Mouse (Mus musculus) neural tube, embryonic 14.5 days (tissue): Measurements from ENCODE around the gene Mia. TPM values are rescaled to one million over a fixed set of nuclear protein-coding genes. Genes with fewer than 3 reads are reported as not detected.
A peak's percentile ranks its signal among the peaks of the same experiment; 100 is the strongest.

Experiments used
- ATAC-seq: fragments of 200-750 bp; cut with Nextera tagmentation; 2 replicates; pipeline ENCODE4 v1.8.0; 2017; ENCODE audit warnings: low read depth, mild to moderate bottlenecking, moderate TSS enrichment, moderate library complexity
- H3K27ac ChIP-seq: fragments of 300-500 bp; sonication (generic); 2 replicates; pipeline ENCODE4 v1.5.1; 2014; ENCODE audit warnings: low read depth, mild to moderate bottlenecking, control low read depth, low read length, moderate library complexity, mixed read lengths
- H3K27me3 ChIP-seq: fragments of 300-500 bp; sonication (generic); 2 replicates; pipeline ENCODE4 v1.6.1; 2014; ENCODE audit warnings: low read length; ENCODE audit not compliant: control insufficient read depth, insufficient read depth
- H3K36me3 ChIP-seq: fragments of 300-500 bp; sonication (generic); 2 replicates; pipeline ENCODE4 v1.6.1; 2014; ENCODE audit warnings: low read length, mixed read lengths; ENCODE audit not compliant: control insufficient read depth, insufficient read depth
- H3K4me1 ChIP-seq: fragments of 300-500 bp; sonication (generic); 2 replicates; pipeline ENCODE4 v1.6.1; 2014; ENCODE audit warnings: low read length; ENCODE audit not compliant: control insufficient read depth, insufficient read depth
- H3K4me2 ChIP-seq: fragments of 300-500 bp; sonication (generic); 2 replicates; pipeline ENCODE4 v1.6.1; 2014; ENCODE audit warnings: mild to moderate bottlenecking, low read depth, low read length, control low read depth
- H3K4me3 ChIP-seq: fragments of 300-500 bp; sonication (generic); 2 replicates; pipeline ENCODE4 v1.5.1; 2014; ENCODE audit warnings: low read depth, low read length, control low read depth, mixed read lengths
- H3K9ac ChIP-seq: fragments of 300-500 bp; sonication (generic); replicated peaks from 2 replicates; pipeline ENCODE4 v1.6.1; 2014; ENCODE audit warnings: low read depth, mild to moderate bottlenecking, control low read depth, low read length, mixed read lengths
- H3K9me3 ChIP-seq: fragments of 300-500 bp; sonication (generic); 2 replicates; pipeline ENCODE4 v1.6.1; 2016; ENCODE audit warnings: low read length; ENCODE audit not compliant: control insufficient read depth
- WGBS: fragments of 180-500 bp; shearing (Covaris S2); extraction: QIAGEN DNeasy Blood & Tissue Kit; methylation state at CpG from one replicate; pipeline ENCODE4 v1.1.7; 2014; 5-methylcytosine and 5-hydroxymethylcytosine counted together
- polyA plus RNA-seq: library from polyadenylated mRNA; unstranded; fragments of >200 nt; fragmentation: Nextera tagmentation; extraction: Ambion mirVana; gene quantifications from 2 replicates; pipeline ENCODE4 v1.2.1, GENCODE M21; 2014

Gene Mia
- polyA plus RNA-seq, 1 experiment from 2014 or later, result 24.4 TPM

DNA sequence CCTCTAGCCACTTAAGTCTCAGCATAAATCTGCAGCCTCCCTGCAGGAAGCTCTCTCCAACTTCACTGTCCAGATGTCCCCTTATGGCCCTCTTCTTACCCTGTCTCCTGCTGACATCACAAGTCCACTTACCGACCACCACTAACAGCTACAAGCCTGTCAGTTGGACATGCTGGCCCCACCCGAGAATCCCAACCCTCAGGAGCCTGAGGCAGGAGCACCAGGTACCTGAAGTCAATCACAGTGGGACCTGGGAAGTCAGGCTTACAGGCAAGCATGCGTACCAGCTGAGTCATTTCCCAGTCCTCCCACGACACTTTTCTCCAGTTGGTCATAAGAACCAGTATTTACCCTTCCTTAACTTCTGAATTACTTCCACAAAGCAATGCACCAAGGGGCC is 12.8 kb upstream of the Mia start:
- peak overlapping the region; percentile 5; the same call in 1 of the 2 replicates for H3K4me2 ChIP-seq
- peaks cover 18% of the 10 kb centered on the region for H3K4me1 ChIP-seq
- 87% methylated on average over 4 of the region's 4 CpGs for WGBS
- H3K27ac ChIP-seq, result no peak overlapping the region
- H3K27me3 ChIP-seq, result no peaks in the 10 kb centered on the region
- no peaks in the 10 kb centered on the region for H3K9me3 ChIP-seq
- ATAC-seq, result no peak
- no peak overlapping the region for H3K4me3 ChIP-seq
- 0 out of 2 replicates have a peak overlapping the region, but pooled peaks have one; percentile 32 for H3K9ac ChIP-seq
- H3K36me3 ChIP-seq, result peaks cover 37% of the 10 kb centered on the region

DNA sequence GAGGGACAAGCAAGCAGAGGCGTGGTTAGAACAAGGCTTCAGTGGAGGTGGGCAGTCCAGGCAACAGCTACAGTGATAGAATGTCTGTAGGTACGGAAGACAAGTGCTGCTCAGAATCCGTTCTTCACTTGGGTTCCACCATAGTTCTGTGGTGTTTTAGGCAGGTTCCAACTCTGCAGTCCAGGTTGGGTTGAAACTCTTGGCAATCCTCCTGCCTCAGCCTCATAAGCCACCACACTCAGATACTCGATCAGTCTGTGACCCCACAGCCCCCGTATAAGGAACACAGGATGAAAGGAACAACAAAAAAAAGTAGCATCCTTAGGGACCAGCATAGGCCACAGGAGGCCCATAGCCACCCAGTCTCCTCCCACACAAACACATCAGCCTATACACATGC is 11.5 kb upstream of the Mia start:
- Histone ChIP-seq H3K27ac (no peak overlapping the region), H3K9me3 (no peaks in the 10 kb centered on the region), H3K4me2 (no peak overlapping the region), H3K27me3 (no peaks in the 10 kb centered on the region), H3K4me3 (no peak overlapping the region), H3K36me3 (peaks cover 47% of the 10 kb centered on the region), H3K4me1 (peaks cover 18% of the 10 kb centered on the region), H3K9ac (no peak overlapping the region)
- no peak for ATAC-seq
- 100% methylated on average over 5 of the region's 5 CpGs for WGBS

DNA sequence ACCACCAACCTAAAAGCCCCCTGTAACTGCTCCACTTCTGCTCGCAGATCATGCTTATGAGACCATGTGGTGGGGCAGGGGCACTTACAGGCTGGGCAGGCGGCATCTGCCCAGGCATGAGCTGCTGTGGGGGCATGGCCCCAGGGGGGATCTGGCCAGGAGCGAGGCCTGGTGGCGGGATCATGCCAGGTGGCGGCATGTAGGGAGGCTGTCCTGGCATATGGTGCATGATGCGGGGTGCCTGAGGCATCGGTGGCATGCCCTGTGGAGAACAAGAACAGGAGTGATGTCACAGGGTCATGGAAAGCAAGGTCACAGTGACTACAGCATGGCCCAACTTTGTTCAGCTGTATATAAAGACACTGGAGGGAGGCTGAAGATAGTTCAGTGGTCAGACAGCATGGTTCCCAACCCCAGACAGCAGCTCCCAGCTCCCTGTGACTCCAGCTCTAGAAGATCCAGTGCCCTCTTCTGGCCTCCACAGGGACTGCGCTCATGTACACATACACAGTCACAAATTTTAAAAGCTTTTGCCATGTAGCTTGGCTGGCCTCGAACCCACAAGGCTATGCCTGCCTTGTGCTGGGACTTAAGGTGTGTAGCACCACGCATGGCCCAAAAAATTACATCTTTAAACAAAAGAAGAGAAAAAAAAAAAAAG is 8.4 kb upstream of the Mia start:
- no peaks in the 10 kb centered on the region for H3K27me3 ChIP-seq
- peaks cover 10% of the 10 kb centered on the region for H3K4me1 ChIP-seq
- ATAC-seq, result no peak
- H3K27ac ChIP-seq, result no peak overlapping the region
- no peak overlapping the region for H3K4me2 ChIP-seq
- peaks cover 66% of the 10 kb centered on the region for H3K36me3 ChIP-seq
- no peak overlapping the region for H3K4me3 ChIP-seq
- H3K9ac ChIP-seq, result no peak overlapping the region
- no peaks in the 10 kb centered on the region for H3K9me3 ChIP-seq
- 87% methylated on average over 10 of the region's 10 CpGs for WGBS

DNA sequence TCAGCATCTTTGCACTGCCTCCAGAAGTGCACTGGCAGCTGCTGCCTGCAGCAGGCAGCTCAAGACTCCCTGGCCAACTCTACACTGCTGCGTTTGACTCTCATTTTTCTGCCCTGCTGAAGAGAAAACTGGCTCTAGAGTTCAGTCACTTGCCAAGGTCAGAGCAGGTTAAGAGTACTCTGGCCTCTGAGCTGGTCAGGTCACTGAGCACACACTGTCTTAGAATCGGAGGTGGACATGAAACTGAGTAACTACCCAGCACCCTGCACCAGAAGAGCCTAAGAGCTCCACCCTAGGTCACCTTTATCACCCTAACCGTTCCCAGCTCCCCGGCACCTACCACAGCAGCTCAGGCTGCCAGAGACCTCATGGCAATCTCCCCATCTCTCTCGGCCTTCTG is 5.0 kb upstream of the Mia start:
- no peak for ATAC-seq
- Histone ChIP-seq H3K9ac (no peak overlapping the region), H3K36me3 (peaks cover 59% of the 10 kb centered on the region), H3K27ac (no peak overlapping the region), H3K4me1 (no peaks in the 10 kb centered on the region), H3K4me2 (no peak overlapping the region), H3K9me3 (no peaks in the 10 kb centered on the region), H3K4me3 (no peak overlapping the region), H3K27me3 (no peaks in the 10 kb centered on the region)
- 95% methylated on average over 5 of the region's 5 CpGs for WGBS

DNA sequence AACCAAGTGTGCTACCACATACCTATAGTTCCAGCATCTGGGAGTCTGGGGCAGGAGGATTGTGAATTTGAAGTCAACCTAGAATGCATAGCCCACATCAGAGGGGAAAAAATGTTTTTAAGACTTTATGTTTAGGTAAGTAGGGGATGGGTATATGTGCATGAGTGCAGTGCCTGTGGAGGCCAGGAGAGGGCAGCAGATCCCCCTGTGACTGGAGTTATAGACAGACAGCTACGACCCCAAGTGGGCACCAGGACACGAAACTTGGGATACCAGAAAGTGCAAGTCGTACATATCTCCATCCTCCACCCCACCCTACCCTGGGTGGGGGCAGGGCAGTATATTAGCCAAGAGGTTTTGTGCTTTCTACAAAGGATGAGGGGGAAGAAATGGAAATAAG is 4.0 kb upstream of the Mia start:
- Histone ChIP-seq H3K27ac (no peak overlapping the region), H3K9me3 (no peaks in the 10 kb centered on the region), H3K9ac (no peak overlapping the region), H3K27me3 (no peaks in the 10 kb centered on the region), H3K36me3 (peaks cover 49% of the 10 kb centered on the region), H3K4me2 (no peak overlapping the region), H3K4me1 (no peaks in the 10 kb centered on the region), H3K4me3 (no peak overlapping the region)
- no peak for ATAC-seq
- 76% methylated on average over 3 of the region's 3 CpGs for WGBS

DNA sequence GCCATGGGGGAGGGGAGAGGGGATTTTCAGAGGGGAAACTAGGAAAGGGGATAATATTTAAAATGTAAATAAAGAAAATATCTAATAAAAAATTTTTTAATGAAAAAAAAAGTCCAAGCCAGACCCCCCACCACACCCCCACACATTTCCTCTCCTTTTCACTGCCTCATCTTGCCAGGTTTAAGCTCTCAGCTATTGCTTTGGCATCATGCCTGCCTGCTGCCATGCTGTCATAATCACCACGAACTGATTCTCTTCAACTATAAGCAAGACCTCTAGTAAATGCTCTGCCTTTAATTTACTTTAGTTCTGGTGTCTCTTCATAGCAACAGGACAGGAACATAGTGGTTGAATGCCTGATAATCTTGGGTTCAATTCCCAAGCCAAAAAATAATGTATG is 1.5 kb upstream of the Mia start:
- H3K36me3 ChIP-seq, result peaks cover 28% of the 10 kb centered on the region
- ATAC-seq, result no peak
- WGBS, result 85% methylated on average over 1 of the region's 1 CpGs

DNA sequence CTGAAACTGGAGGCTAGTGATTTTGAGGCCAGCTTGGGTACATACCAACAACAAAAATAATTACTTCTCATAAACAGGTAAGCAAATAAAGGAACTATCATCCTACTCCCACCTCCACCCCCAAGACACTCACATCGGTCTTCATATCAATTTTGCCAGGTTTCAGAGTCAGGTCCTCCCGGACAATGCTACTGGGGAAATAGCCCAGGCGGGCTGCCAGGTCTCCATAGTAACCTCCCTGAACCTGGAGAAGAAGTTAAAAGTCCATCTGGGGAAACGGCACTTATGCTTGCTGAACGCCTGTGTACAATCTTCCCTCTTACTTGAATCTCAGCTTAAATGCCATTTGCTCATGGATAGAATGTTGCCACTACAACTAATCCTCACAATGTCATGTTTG is 921 bp downstream of the Mia start:
- 45% methylated on average over 5 of the region's 5 CpGs for WGBS
- Histone ChIP-seq H3K4me3 (no peak overlapping the region), H3K36me3 (peaks cover 13% of the 10 kb centered on the region), H3K4me1 (peaks cover 5% of the 10 kb centered on the region), H3K9ac (no peak overlapping the region), H3K4me2 (no peak overlapping the region), H3K27ac (0 out of 2 replicates have a peak overlapping the region, but pooled peaks have one; percentile 82), H3K9me3 (no peaks in the 10 kb centered on the region), H3K27me3 (no peaks in the 10 kb centered on the region)
- no peak for ATAC-seq

More for the DNA sequence above, 1.5 kb upstream of the Mia start:
- H3K4me2 ChIP-seq, result no peak overlapping the region
- H3K27ac ChIP-seq, result no peak overlapping the region
- no peaks in the 10 kb centered on the region for H3K27me3 ChIP-seq
- no peaks in the 10 kb centered on the region for H3K9me3 ChIP-seq
- H3K4me3 ChIP-seq, result no peak overlapping the region
- no peak overlapping the region for H3K9ac ChIP-seq
- H3K4me1 ChIP-seq, result peaks cover 5% of the 10 kb centered on the region

DNA sequence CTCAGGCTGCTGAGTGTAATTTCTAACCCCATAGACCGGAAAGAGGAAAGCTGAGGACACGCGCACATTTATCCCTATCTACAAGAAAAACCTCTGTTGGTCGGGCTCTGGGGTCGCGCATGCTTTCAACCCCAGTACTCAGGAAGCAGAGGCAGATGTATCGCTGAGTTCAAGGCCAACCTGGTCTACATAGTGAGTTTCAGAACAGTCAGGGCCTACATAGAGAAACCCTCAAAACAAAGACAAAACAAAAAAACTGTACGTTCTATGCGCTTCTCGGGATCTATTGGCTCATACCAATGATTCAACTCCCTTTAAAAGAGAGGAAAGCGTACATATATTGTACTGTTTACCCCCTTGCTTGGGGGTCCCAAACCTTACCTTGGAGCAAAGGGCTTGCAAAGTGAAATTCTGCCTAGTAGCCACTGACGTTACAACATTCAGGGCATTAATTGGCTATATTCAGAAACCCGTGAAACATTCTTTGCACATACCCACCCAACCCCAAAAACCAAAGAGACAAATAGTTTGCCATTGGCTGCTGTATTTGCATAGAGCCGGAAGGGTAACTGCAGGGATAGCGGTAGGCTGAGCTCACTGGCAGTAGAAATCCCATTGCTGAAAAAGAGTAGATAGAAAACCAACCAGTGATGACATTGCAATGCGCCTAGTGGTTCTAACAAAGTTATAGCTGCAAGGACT is 1.6 kb downstream of the Mia start:
- H3K27ac ChIP-seq, result peak overlapping the region; percentile 82
- no peaks in the 10 kb centered on the region for H3K9me3 ChIP-seq
- no peaks in the 10 kb centered on the region for H3K27me3 ChIP-seq
- no peak; the same call in 1 of the 2 replicates for ATAC-seq
- H3K36me3 ChIP-seq, result peaks cover 7% of the 10 kb centered on the region
- H3K4me2 ChIP-seq, result peak overlapping the region; percentile 47
- peak overlapping the region; percentile 18 for H3K9ac ChIP-seq
- H3K4me1 ChIP-seq, result peaks cover 5% of the 10 kb centered on the region
- 48% methylated on average over 16 of the region's 16 CpGs for WGBS
- peak overlapping the region; percentile 63 for H3K4me3 ChIP-seq
